In genomic region chr2:124612727-124613510, GRCm38 (mm10) we compare ENCODE assay signal across 7 mouse cellular contexts.
DNase-seq lines count a peak whose midpoint lies in the region; ATAC-seq and TF ChIP-seq lines count a peak whose summit lies in the region.

No protein-coding gene starts in this region.

- H3K27me3 ChIP-seq in lung, embryonic 14.5 days (ENCODE audit: insufficient read depth, low read length): no peaks in the 10 kb centered on the region
- H3K27me3 ChIP-seq in hindbrain, embryonic 10.5 days (ENCODE audit: insufficient read depth, poor library complexity, severe bottlenecking): peaks cover 29% of the 10 kb centered on the region
- H3K27me3 ChIP-seq in liver, embryonic 13.5 days: peaks cover 50% of the 10 kb centered on the region
- no peaks in the 10 kb centered on the region for H3K27me3 ChIP-seq in stomach, embryonic 15.5 days (replicated peaks)

- no peaks in the 10 kb centered on the region for H3K36me3 ChIP-seq in lung, embryonic 14.5 days (ENCODE audit: insufficient read depth)
- H3K36me3 ChIP-seq in hindbrain, embryonic 10.5 days: no peaks in the 10 kb centered on the region
- H3K36me3 ChIP-seq in liver, embryonic 13.5 days: no peaks in the 10 kb centered on the region
- no peaks in the 10 kb centered on the region for H3K36me3 ChIP-seq in stomach, embryonic 15.5 days

- peaks cover 8% of the 10 kb centered on the region; the same call in 1 of the 2 replicates for H3K4me1 ChIP-seq in lung, embryonic 14.5 days (ENCODE audit: insufficient read depth)
- peaks cover 66% of the 10 kb centered on the region for H3K4me1 ChIP-seq in hindbrain, embryonic 10.5 days (replicated peaks)
- H3K4me1 ChIP-seq in liver, embryonic 13.5 days (replicated peaks): no peaks in the 10 kb centered on the region; the same call in 1 of the 2 replicates
- H3K4me1 ChIP-seq in stomach, embryonic 15.5 days: peaks cover 15% of the 10 kb centered on the region; the same call in 1 of the 2 replicates

- H3K4me2 ChIP-seq in lung, embryonic 14.5 days: peak overlapping the region; percentile 80
- peak overlapping the region; percentile 41 for H3K4me2 ChIP-seq in liver, embryonic 13.5 days
- peak overlapping the region; percentile 83 for H3K4me2 ChIP-seq in stomach, embryonic 15.5 days

- peak; percentile 66 for DNase-seq in lung, embryonic 14.5 days
- no peak for DNase-seq in lung, postnatal 14 days
- DNase-seq in hindbrain, embryonic 10.5 days (ENCODE audit: low spot score): no peak
- no peak for DNase-seq in liver, embryonic 13.5 days
- no peak for DNase-seq in gastrocnemius, postnatal 10 days
- no peak for DNase-seq in urinary bladder, postnatal 14 days (ENCODE audit: low spot score)

- no peak for ATAC-seq in lung, embryonic 14.5 days (ENCODE audit: insufficient read depth)
- no peak for ATAC-seq in liver, embryonic 13.5 days (ENCODE audit: low read depth)
- ATAC-seq in stomach, embryonic 15.5 days (ENCODE audit: insufficient read depth, low FRiP score, low read depth): no peak

- H3K9ac ChIP-seq in lung, embryonic 14.5 days: peak overlapping the region; percentile 83
- H3K9ac ChIP-seq in liver, embryonic 13.5 days: no peak overlapping the region
- H3K9ac ChIP-seq in stomach, embryonic 15.5 days: peak overlapping the region; percentile 9; the same call in 1 of the 2 replicates

- H3K4me3 ChIP-seq in lung, embryonic 14.5 days (ENCODE audit: low read depth, low read length): peak overlapping the region; percentile 75
- peak overlapping the region; percentile 85 for H3K4me3 ChIP-seq in hindbrain, embryonic 10.5 days
- H3K4me3 ChIP-seq in liver, embryonic 13.5 days (replicated peaks): peak overlapping the region; percentile 59
- peak overlapping the region; percentile 81 for H3K4me3 ChIP-seq in stomach, embryonic 15.5 days (replicated peaks)

- H3K9me3 ChIP-seq in lung, embryonic 14.5 days (ENCODE audit: low read depth, low read length): no peaks in the 10 kb centered on the region
- H3K9me3 ChIP-seq in hindbrain, embryonic 10.5 days: no peaks in the 10 kb centered on the region
- H3K9me3 ChIP-seq in liver, embryonic 13.5 days (replicated peaks): no peaks in the 10 kb centered on the region
- H3K9me3 ChIP-seq in stomach, embryonic 15.5 days: no peaks in the 10 kb centered on the region

- TF ChIP-seq CTCF in lung, embryonic 14.5 days (IDR thresholded peaks at IDR 0.05; ENCODE audit: low read depth): no peak

- 28% methylated on average over 10 of the region's 10 CpGs for WGBS in lung, embryonic 14.5 days
- 61% methylated on average over 10 of the region's 10 CpGs for WGBS in hindbrain, embryonic 10.5 days
- whole genome bisulfite sequencing in liver, embryonic 13.5 days (ENCODE audit: insufficient replicate concordance): 57% methylated on average over 10 of the region's 10 CpGs
- 45% methylated on average over 10 of the region's 10 CpGs for WGBS in stomach, embryonic 15.5 days

- peak overlapping the region; percentile 40; the same call in 1 of the 2 replicates for H3K27ac ChIP-seq in lung, embryonic 14.5 days (ENCODE audit: low read depth)
- H3K27ac ChIP-seq in hindbrain, embryonic 10.5 days: peak overlapping the region; percentile 92
- no peak overlapping the region for H3K27ac ChIP-seq in liver, embryonic 13.5 days
- H3K27ac ChIP-seq in stomach, embryonic 15.5 days: no peak overlapping the region

Comparison
In these comparisons a context has a peak if more than half of its experiments do, and no peak if none do; other contexts are left out.
1. H3K27ac ChIP-seq: peak in lung, embryonic 14.5 days (single experiment) and hindbrain, embryonic 10.5 days (single experiment); none in liver, embryonic 13.5 days (single experiment) and stomach, embryonic 15.5 days (single experiment).
2. Peak in every context shown above with its lines, with median percentiles within 50 percentile points of each other: H3K4me2 ChIP-seq and H3K4me3 ChIP-seq.